Mouse (Mus musculus): ENCODE data around the gene Fgb. TPM values are rescaled to one million over a fixed set of nuclear protein-coding genes. Genes with fewer than 3 reads are reported as not detected.

The Fgb gene
- polyA plus RNA-seq, 1 experiment from 2014 or later, result 0.31 TPM

DNA sequence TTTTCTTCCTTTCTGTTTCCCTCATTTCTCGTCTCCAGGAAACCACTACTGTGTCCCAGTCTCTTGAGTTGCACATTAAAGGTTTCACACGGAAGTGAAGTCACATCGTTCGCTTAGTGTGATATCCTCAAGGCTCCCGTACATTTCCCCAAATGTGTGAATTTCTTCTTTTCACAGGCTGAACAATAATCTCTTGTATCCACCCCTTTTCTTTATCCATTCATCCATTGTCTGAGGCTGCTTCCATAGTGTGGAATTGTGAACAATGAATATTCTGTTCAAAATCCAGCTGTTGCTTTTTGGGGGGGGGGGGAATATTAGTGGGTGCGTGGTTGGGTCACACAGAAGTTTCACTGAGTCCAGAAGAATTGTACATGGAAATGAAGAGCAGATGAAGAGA is 24.6 kb downstream of the Fgb start:
- 75% methylated on average over 6 of the region's 6 CpGs for WGBS
- H3K4me1 ChIP-seq (ENCODE audit: insufficient read depth, low read depth, low read length), result no peaks in the 10 kb centered on the region
- DNase-seq (ENCODE audit: low spot score) (no peak), ATAC-seq (no peak)
- no peaks in the 10 kb centered on the region for H3K36me3 ChIP-seq (ENCODE audit: insufficient read depth, low read length)
- H3K27me3 ChIP-seq (replicated peaks; ENCODE audit: insufficient read depth, low read length), result no peaks in the 10 kb centered on the region
- H3K27ac ChIP-seq (ENCODE audit: low read length), result no peak overlapping the region
- H3K9me3 ChIP-seq (ENCODE audit: low read length), result no peaks in the 10 kb centered on the region
- no peak overlapping the region for H3K4me3 ChIP-seq (ENCODE audit: low read depth, low read length)
- no peak for TF ChIP-seq EP300 (IDR thresholded peaks at IDR 0.05)
- no peak for TF ChIP-seq CTCF (IDR thresholded peaks at IDR 0.05)
- no peak overlapping the region for H3K9ac ChIP-seq (replicated peaks; ENCODE audit: low read depth)
- no peak overlapping the region for H3K4me2 ChIP-seq (replicated peaks; ENCODE audit: low read depth, low read length)

GRCm38 (mm10) chr3:83021176-83021575 is 28.5 kb downstream of the Fgb start:
- Histone ChIP-seq H3K4me3 (ENCODE audit: low read depth, low read length) (no peak overlapping the region), H3K9me3 (ENCODE audit: low read length) (no peaks in the 10 kb centered on the region), H3K36me3 (ENCODE audit: insufficient read depth, low read length) (no peaks in the 10 kb centered on the region), H3K4me2 (replicated peaks; ENCODE audit: low read depth, low read length) (no peak overlapping the region), H3K4me1 (ENCODE audit: insufficient read depth, low read depth, low read length) (no peaks in the 10 kb centered on the region), H3K27me3 (replicated peaks; ENCODE audit: insufficient read depth, low read length) (no peaks in the 10 kb centered on the region), H3K9ac (replicated peaks; ENCODE audit: low read depth) (no peak overlapping the region), H3K27ac (ENCODE audit: low read length) (no peak overlapping the region)
- ATAC-seq, result no peak
- TF ChIP-seq CTCF (IDR thresholded peaks at IDR 0.05) (no peak), EP300 (IDR thresholded peaks at IDR 0.05) (no peak)
- DNase-seq (ENCODE audit: low spot score), result no peak
- WGBS, result 69% methylated on average over 5 of the region's 5 CpGs

DNA sequence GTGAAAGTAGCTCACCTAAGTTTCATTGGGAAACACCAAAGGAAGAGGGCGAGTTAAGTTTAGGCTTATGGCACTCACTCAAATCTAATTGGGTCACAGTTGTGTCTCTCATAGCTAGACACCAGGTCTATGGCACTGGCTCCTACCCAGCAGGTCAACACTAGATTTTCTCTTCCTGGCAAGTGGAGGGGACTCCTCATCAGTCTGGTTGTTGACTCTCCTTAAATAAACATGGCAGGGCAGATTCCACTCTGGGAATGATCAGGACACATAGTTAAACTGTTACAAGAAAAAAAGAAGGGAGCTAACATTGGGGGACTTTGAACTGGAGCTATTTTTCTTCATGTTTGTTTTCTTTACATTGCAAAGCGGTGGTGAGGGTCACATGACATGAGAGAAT is 29.3 kb downstream of the Fgb start:
- no peak overlapping the region for H3K27ac ChIP-seq (ENCODE audit: low read length)
- TF ChIP-seq CTCF (IDR thresholded peaks at IDR 0.05), result no peak
- no peak for TF ChIP-seq EP300 (IDR thresholded peaks at IDR 0.05)

GRCm38 (mm10) chr3:83016236-83016635 is 33.4 kb downstream of the Fgb start:
- no peak for TF ChIP-seq CTCF (IDR thresholded peaks at IDR 0.05)
- no peak for TF ChIP-seq EP300 (IDR thresholded peaks at IDR 0.05)
- H3K4me1 ChIP-seq (ENCODE audit: insufficient read depth, low read depth, low read length), result no peaks in the 10 kb centered on the region
- ATAC-seq, result no peak
- no peaks in the 10 kb centered on the region for H3K27me3 ChIP-seq (replicated peaks; ENCODE audit: insufficient read depth, low read length)
- H3K9ac ChIP-seq (replicated peaks; ENCODE audit: low read depth), result no peak overlapping the region
- H3K36me3 ChIP-seq (ENCODE audit: insufficient read depth, low read length), result no peaks in the 10 kb centered on the region
- no peak overlapping the region for H3K27ac ChIP-seq (ENCODE audit: low read length)
- no peak for DNase-seq (ENCODE audit: low spot score)
- no peaks in the 10 kb centered on the region for H3K9me3 ChIP-seq (ENCODE audit: low read length)
- no peak overlapping the region for H3K4me2 ChIP-seq (replicated peaks; ENCODE audit: low read depth, low read length)
- no peak overlapping the region for H3K4me3 ChIP-seq (ENCODE audit: low read depth, low read length)
- WGBS, result 79% methylated on average over 1 of the region's 1 CpGs

More for the DNA sequence above, 29.3 kb downstream of the Fgb start:
- Histone ChIP-seq H3K4me1 (ENCODE audit: insufficient read depth, low read depth, low read length) (no peaks in the 10 kb centered on the region), H3K4me3 (ENCODE audit: low read depth, low read length) (no peak overlapping the region), H3K27me3 (replicated peaks; ENCODE audit: insufficient read depth, low read length) (no peaks in the 10 kb centered on the region), H3K36me3 (ENCODE audit: insufficient read depth, low read length) (no peaks in the 10 kb centered on the region), H3K9ac (replicated peaks; ENCODE audit: low read depth) (no peak overlapping the region), H3K4me2 (replicated peaks; ENCODE audit: low read depth, low read length) (no peak overlapping the region), H3K9me3 (ENCODE audit: low read length) (no peaks in the 10 kb centered on the region)
- DNase-seq (ENCODE audit: low spot score) (no peak), ATAC-seq (no peak)
- WGBS, result 58% methylated on average over 2 of the region's 2 CpGs

DNA sequence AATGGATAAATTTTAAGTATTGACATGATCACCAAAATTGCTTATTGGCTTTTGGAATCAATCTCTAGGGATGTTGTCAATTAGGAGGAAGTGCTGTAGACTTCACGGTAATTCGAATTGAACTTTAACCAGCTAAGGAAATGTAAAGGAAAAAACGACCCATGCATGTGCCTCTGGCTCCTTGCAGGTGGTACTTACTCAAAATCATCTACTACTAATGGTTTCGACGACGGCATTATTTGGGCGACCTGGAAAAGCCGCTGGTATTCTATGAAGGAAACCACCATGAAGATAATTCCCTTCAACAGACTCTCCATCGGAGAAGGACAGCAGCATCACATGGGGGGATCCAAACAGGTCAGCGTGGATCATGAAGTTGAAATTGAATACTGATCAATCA is 35.7 kb downstream of the Fgb start:
- Histone ChIP-seq H3K27ac (ENCODE audit: low read length) (no peak overlapping the region), H3K9me3 (ENCODE audit: low read length) (no peaks in the 10 kb centered on the region), H3K36me3 (ENCODE audit: insufficient read depth, low read length) (no peaks in the 10 kb centered on the region), H3K4me1 (ENCODE audit: insufficient read depth, low read depth, low read length) (no peaks in the 10 kb centered on the region), H3K27me3 (replicated peaks; ENCODE audit: insufficient read depth, low read length) (no peaks in the 10 kb centered on the region), H3K4me3 (ENCODE audit: low read depth, low read length) (no peak overlapping the region), H3K4me2 (replicated peaks; ENCODE audit: low read depth, low read length) (no peak overlapping the region), H3K9ac (replicated peaks; ENCODE audit: low read depth) (no peak overlapping the region)
- no peak for ATAC-seq
- TF ChIP-seq EP300 (IDR thresholded peaks at IDR 0.05) (no peak), CTCF (IDR thresholded peaks at IDR 0.05) (no peak)
- DNase-seq (ENCODE audit: low spot score), result no peak
- 78% methylated on average over 10 of the region's 10 CpGs for WGBS

DNA sequence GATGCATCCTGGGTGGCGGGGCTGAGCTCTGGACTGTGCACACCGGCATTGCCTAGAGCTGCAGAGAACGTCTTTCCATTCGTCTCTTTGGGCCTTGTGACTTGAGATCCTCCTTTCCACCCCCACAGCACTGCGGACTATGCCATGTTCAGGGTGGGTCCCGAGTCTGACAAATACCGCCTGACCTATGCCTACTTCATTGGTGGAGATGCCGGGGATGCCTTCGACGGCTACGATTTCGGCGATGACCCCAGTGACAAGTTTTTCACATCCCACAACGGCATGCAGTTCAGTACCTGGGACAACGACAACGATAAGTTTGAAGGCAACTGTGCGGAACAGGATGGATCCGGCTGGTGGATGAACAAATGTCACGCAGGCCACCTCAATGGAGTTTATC is 37.0 kb downstream of the Fgb start:
- DNase-seq (ENCODE audit: low spot score), result no peak
- WGBS, result 89% methylated on average over 19 of the region's 19 CpGs
- Histone ChIP-seq H3K4me3 (ENCODE audit: low read depth, low read length) (no peak overlapping the region), H3K9ac (replicated peaks; ENCODE audit: low read depth) (no peak overlapping the region), H3K4me1 (ENCODE audit: insufficient read depth, low read depth, low read length) (no peaks in the 10 kb centered on the region), H3K27me3 (replicated peaks; ENCODE audit: insufficient read depth, low read length) (no peaks in the 10 kb centered on the region), H3K4me2 (replicated peaks; ENCODE audit: low read depth, low read length) (no peak overlapping the region), H3K27ac (ENCODE audit: low read length) (no peak overlapping the region), H3K36me3 (ENCODE audit: insufficient read depth, low read length) (no peaks in the 10 kb centered on the region), H3K9me3 (ENCODE audit: low read length) (no peaks in the 10 kb centered on the region)
- no peak for TF ChIP-seq CTCF (IDR thresholded peaks at IDR 0.05)
- ATAC-seq, result no peak

DNA sequence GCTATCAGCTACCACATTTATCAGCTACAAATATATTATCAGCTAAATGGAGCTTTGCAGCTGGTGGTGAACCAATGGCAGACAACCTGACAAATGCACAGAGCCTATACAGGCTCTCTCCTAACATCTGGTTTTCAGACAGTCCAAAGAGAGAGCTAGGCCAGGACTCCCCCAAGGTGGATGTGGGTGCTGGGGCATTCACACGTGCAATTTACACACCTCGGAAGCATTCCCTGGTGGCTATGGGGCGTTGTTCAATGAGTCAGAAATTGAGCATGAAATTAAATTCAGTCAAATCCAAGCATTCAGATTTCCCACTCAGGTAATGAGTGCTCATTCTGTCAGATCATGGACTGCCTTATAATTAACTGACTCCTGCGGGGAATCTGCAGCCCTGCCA is 38.1 kb downstream of the Fgb start:
- DNase-seq (ENCODE audit: low spot score) (no peak), ATAC-seq (no peak)
- Histone ChIP-seq H3K9me3 (ENCODE audit: low read length) (no peaks in the 10 kb centered on the region), H3K27ac (ENCODE audit: low read length) (no peak overlapping the region), H3K36me3 (ENCODE audit: insufficient read depth, low read length) (no peaks in the 10 kb centered on the region), H3K4me3 (ENCODE audit: low read depth, low read length) (no peak overlapping the region), H3K4me2 (replicated peaks; ENCODE audit: low read depth, low read length) (no peak overlapping the region), H3K27me3 (replicated peaks; ENCODE audit: insufficient read depth, low read length) (no peaks in the 10 kb centered on the region), H3K9ac (replicated peaks; ENCODE audit: low read depth) (no peak overlapping the region), H3K4me1 (ENCODE audit: insufficient read depth, low read depth, low read length) (no peaks in the 10 kb centered on the region)
- TF ChIP-seq EP300 (IDR thresholded peaks at IDR 0.05) (no peak), CTCF (IDR thresholded peaks at IDR 0.05) (no peak)
- 75% methylated on average over 4 of the region's 4 CpGs for WGBS

Measured in lung, postnatal 0 days (tissue).